Mouse (Mus musculus) urinary bladder, postnatal 36 days (tissue): ENCODE data around the gene Spata21.

Experiments used
- DNase-seq, 2 experiments: peaks; one replicate each; pipeline ENCODE4 v3.0.0; 2022; ENCODE audit warnings: low spot score in 2 of 2, mixed read lengths in 1 of 2

Gene Spata21

GRCm38 (mm10) chr4:141149116-141149515 lies 61.0 kb downstream of the Spata21 start:
- DNase-seq: no peak

GRCm38 (mm10) chr4:141157485-141157884 lies 69.4 kb downstream of the Spata21 start:
- DNase-seq: no peak

- DNase-seq: no peak
Observed at GRCm38 (mm10) chr4:141158609-141159008, 70.5 kb downstream of the Spata21 start.

- DNase-seq: no peak
Observed at GRCm38 (mm10) chr4:141159093-141159492, 71.0 kb downstream of the Spata21 start.

GRCm38 (mm10) chr4:141159666-141160065 lies 71.5 kb downstream of the Spata21 start:
- DNase-seq: no peak

GRCm38 (mm10) chr4:141160193-141160592 lies 72.1 kb downstream of the Spata21 start:
- DNase-seq: no peak

GRCm38 (mm10) chr4:141161699-141162208 lies 73.6 kb downstream of the Spata21 start:
- no peak for DNase-seq
